Mouse (Mus musculus) lung, embryonic 16.5 days (tissue): ENCODE data around the gene Tmbim6. TPM values are rescaled to one million over a fixed set of nuclear protein-coding genes. Genes with fewer than 3 reads are reported as not detected.
A peak's percentile ranks its signal among the peaks of the same experiment; 100 is the strongest.

ENCODE experiments used
- ATAC-seq: fragments of 200-750 bp; cut with Nextera tagmentation; 2 replicates; pipeline ENCODE4 v1.8.0; 2017; ENCODE audit warnings: low read depth, mild to moderate bottlenecking, moderate library complexity
- H3K27ac ChIP-seq: fragments of 300-500 bp; sonication (generic); 2 replicates; pipeline ENCODE4 v1.5.1; 2014; ENCODE audit warnings: mild to moderate bottlenecking, control low read depth, low read length
- H3K27me3 ChIP-seq: fragments of 300-500 bp; sonication (generic); 2 replicates; pipeline ENCODE4 v1.6.1; 2014; ENCODE audit warnings: low read depth, low read length, mixed read lengths; ENCODE audit not compliant: control insufficient read depth, insufficient read depth
- H3K36me3 ChIP-seq: fragments of 300-500 bp; sonication (generic); 2 replicates; pipeline ENCODE4 v1.6.1; 2014; ENCODE audit warnings: low read length; ENCODE audit not compliant: control insufficient read depth, insufficient read depth
- H3K4me1 ChIP-seq: fragments of 300-500 bp; sonication (generic); replicated peaks from 2 replicates; pipeline ENCODE4 v1.6.1; 2014; ENCODE audit warnings: low read length, mixed read lengths; ENCODE audit not compliant: control insufficient read depth, insufficient read depth
- H3K4me2 ChIP-seq: fragments of 300-500 bp; sonication (generic); 2 replicates; pipeline ENCODE4 v1.6.1; 2014; ENCODE audit warnings: low read depth, low read length, control low read depth
- H3K4me3 ChIP-seq: fragments of 300-500 bp; sonication (generic); 2 replicates; pipeline ENCODE4 v1.5.1; 2014; ENCODE audit warnings: mild to moderate bottlenecking, low read length, control low read depth
- H3K9ac ChIP-seq: fragments of 300-500 bp; sonication (generic); 2 replicates; pipeline ENCODE4 v1.6.1; 2014; ENCODE audit warnings: low read length, control low read depth
- H3K9me3 ChIP-seq: fragments of 300-500 bp; sonication (generic); 2 replicates; pipeline ENCODE4 v1.6.1; 2016; ENCODE audit warnings: low read length; ENCODE audit not compliant: control insufficient read depth
- WGBS: fragments of 180-500 bp; shearing (Covaris S2); extraction: QIAGEN DNeasy Blood & Tissue Kit; methylation state at CpG from one replicate; pipeline ENCODE4 v1.1.7; 2014; 5-methylcytosine and 5-hydroxymethylcytosine counted together
- polyA plus RNA-seq: library from polyadenylated mRNA; unstranded; fragments of >200 nt; fragmentation: Nextera tagmentation; extraction: Ambion mirVana; gene quantifications from 2 replicates; pipeline ENCODE4 v1.2.1, GENCODE M21; 2015

Tmbim6 gene
- polyA plus RNA-seq, 1 experiment from 2014 or later = 464 TPM

GRCm38 (mm10) chr15:99393386-99394252 lies 937 bp downstream of the Tmbim6 start:
- Histone ChIP-seq H3K9me3 (no peaks in the 10 kb centered on the region), H3K27ac (peak overlapping the region; percentile 93), H3K4me2 (peak overlapping the region; percentile 90), H3K27me3 (no peaks in the 10 kb centered on the region), H3K4me3 (peak overlapping the region; percentile 91), H3K9ac (peak overlapping the region; percentile 91), H3K4me1 (peaks cover 40% of the 10 kb centered on the region), H3K36me3 (no peaks in the 10 kb centered on the region)
- peak; percentile 59 for ATAC-seq
- 2% methylated on average over 24 of the region's 24 CpGs for WGBS

- Histone ChIP-seq H3K9ac (no peak overlapping the region), H3K9me3 (no peaks in the 10 kb centered on the region), H3K4me2 (no peak overlapping the region), H3K36me3 (0 out of 2 replicates have a peak, but pooled peaks cover 3% of the 10 kb centered on the region), H3K27ac (no peak overlapping the region; the same call in 1 of the 2 replicates), H3K4me1 (peaks cover 46% of the 10 kb centered on the region), H3K4me3 (no peak overlapping the region), H3K27me3 (no peaks in the 10 kb centered on the region)
- WGBS = 49% methylated on average over 1 of the region's 1 CpGs
- ATAC-seq = no peak
These were observed 3.8 kb downstream of the Tmbim6 start for GRCm38 (mm10) chr15:99396462-99396861.

- Histone ChIP-seq H3K27ac (no peak overlapping the region; the same call in 1 of the 2 replicates), H3K4me3 (no peak overlapping the region), H3K36me3 (peaks cover 4% of the 10 kb centered on the region; the same call in 1 of the 2 replicates), H3K4me1 (peaks cover 46% of the 10 kb centered on the region), H3K9me3 (no peaks in the 10 kb centered on the region), H3K4me2 (no peak overlapping the region), H3K9ac (no peak overlapping the region), H3K27me3 (no peaks in the 10 kb centered on the region)
- ATAC-seq = no peak
- 51% methylated on average over 4 of the region's 4 CpGs for WGBS
These were observed 4.2 kb downstream of the Tmbim6 start for GRCm38 (mm10) chr15:99396875-99397274.

- Histone ChIP-seq H3K36me3 (peaks cover 7% of the 10 kb centered on the region; the same call in 1 of the 2 replicates), H3K9me3 (no peaks in the 10 kb centered on the region), H3K4me3 (no peak overlapping the region), H3K27ac (no peak overlapping the region), H3K4me2 (no peak overlapping the region), H3K9ac (no peak overlapping the region), H3K4me1 (peaks cover 42% of the 10 kb centered on the region), H3K27me3 (no peaks in the 10 kb centered on the region)
- ATAC-seq = no peak
- 89% methylated on average over 2 of the region's 2 CpGs for WGBS
These were observed 4.9 kb downstream of the Tmbim6 start for GRCm38 (mm10) chr15:99397622-99398021.

GRCm38 (mm10) chr15:99399503-99400245 lies 7.0 kb downstream of the Tmbim6 start:
- H3K27ac ChIP-seq = no peak overlapping the region
- H3K4me1 ChIP-seq = peaks cover 35% of the 10 kb centered on the region
- no peak overlapping the region for H3K4me3 ChIP-seq
- ATAC-seq = no peak
- no peaks in the 10 kb centered on the region for H3K27me3 ChIP-seq
- WGBS = 77% methylated on average over 15 of the region's 15 CpGs
- H3K4me2 ChIP-seq = no peak overlapping the region
- no peak overlapping the region for H3K9ac ChIP-seq
- H3K36me3 ChIP-seq = peaks cover 14% of the 10 kb centered on the region
- no peaks in the 10 kb centered on the region for H3K9me3 ChIP-seq

DNA sequence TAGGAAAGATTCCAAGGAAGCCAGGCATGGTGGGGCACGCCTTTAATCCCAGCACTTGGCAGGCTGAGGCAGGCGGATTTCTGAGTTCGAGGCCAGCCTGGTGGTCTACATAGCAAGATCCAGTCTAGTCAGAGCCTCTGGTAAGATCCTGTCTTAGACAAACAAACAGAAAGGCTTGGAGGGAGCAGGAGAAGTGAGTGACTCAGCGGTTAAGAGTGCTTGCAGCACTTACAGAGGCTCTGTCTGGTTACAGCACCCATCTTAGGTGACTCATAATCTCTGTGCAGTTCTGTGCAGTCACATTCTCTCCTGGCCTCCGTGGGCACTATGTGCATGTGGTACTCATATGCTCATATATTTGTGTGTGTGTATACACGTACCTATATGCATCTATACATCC lies 7.9 kb downstream of the Tmbim6 start:
- Histone ChIP-seq H3K4me2 (no peak overlapping the region), H3K4me3 (no peak overlapping the region), H3K36me3 (peaks cover 14% of the 10 kb centered on the region), H3K9me3 (no peaks in the 10 kb centered on the region), H3K9ac (no peak overlapping the region), H3K27ac (no peak overlapping the region), H3K27me3 (no peaks in the 10 kb centered on the region), H3K4me1 (peaks cover 26% of the 10 kb centered on the region)
- WGBS = 66% methylated on average over 6 of the region's 6 CpGs
- no peak for ATAC-seq

DNA sequence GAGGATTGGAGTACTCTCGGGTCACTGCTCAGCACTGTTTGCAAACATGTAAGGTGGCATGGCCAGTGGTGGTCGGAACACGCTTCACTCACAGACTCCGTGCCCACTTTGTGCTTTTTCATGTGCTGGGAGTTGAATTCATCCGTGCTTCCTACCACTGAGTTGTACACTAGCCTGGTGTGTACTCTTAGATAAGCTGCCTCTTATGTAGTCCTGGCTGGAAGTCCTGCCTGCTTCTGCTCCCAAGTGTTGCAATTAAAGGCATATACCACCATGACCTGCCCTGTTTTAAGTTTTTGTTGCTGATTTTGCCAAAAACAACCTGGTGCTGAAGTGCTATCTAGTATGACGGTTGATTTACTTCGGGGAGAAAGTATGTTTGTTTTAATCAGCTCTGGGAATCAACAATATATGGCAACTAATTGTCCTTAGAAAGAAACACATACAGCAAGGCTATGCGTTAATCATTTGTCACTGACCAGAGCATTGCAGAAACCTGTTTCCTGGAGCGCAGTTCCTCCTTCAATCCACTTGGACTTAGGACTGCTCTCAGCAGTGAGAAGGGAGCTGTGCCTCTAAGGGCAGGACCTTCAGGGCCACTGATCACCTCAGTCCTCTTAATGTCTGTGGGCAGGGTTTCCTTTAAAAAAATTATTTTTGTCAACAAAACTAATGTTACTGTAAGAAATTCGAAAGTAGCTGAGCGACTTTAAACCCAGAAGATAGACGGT lies 10.6 kb downstream of the Tmbim6 start:
- no peaks in the 10 kb centered on the region for H3K27me3 ChIP-seq
- H3K9ac ChIP-seq = no peak overlapping the region
- WGBS = 76% methylated on average over 12 of the region's 12 CpGs
- peaks cover 31% of the 10 kb centered on the region for H3K36me3 ChIP-seq
- peak overlapping the region; percentile 30 for H3K27ac ChIP-seq
- no peak overlapping the region for H3K4me3 ChIP-seq
- H3K9me3 ChIP-seq = no peaks in the 10 kb centered on the region
- no peak overlapping the region for H3K4me2 ChIP-seq
- peaks cover 9% of the 10 kb centered on the region; the same call in 1 of the 2 replicates for H3K4me1 ChIP-seq
- no peak for ATAC-seq

GRCm38 (mm10) chr15:99405150-99405549 lies 12.5 kb downstream of the Tmbim6 start:
- Histone ChIP-seq H3K4me3 (no peak overlapping the region), H3K9me3 (no peaks in the 10 kb centered on the region), H3K4me2 (no peak overlapping the region), H3K27ac (no peak overlapping the region), H3K9ac (no peak overlapping the region), H3K27me3 (no peaks in the 10 kb centered on the region), H3K4me1 (no peaks in the 10 kb centered on the region), H3K36me3 (peaks cover 47% of the 10 kb centered on the region)
- ATAC-seq = no peak
- 88% methylated on average over 9 of the region's 9 CpGs for WGBS
